Mouse (Mus musculus): ENCODE results near the gene Kcnk6. TPM values are rescaled to one million over a fixed set of nuclear protein-coding genes. Genes with fewer than 3 reads are reported as not detected.

Kcnk6 gene
- total and polyA plus RNA-seq, 3 experiments, result 1.4 to 5.2 TPM; not detected in 1

GRCm38 (mm10) chr7:29277510-29277909 lies 45.2 kb upstream of the Kcnk6 start (continued):
- TF ChIP-seq GATA1 (IDR thresholded peaks at IDR 0.05; ENCODE audit: low read depth, low read length), result no peak

- Histone ChIP-seq H3K4me3 (ENCODE audit: control insufficient read depth in 1 of 2, insufficient read depth in 1 of 2, low read depth in 2 of 2, low read length in 2 of 2) (no peak overlapping the region), H3K9me3 (replicated peaks; ENCODE audit: insufficient read depth, low read length) (no peaks in the 10 kb centered on the region), H3K9ac (ENCODE audit: control insufficient read depth, low read depth, low read length, poor library complexity, severe bottlenecking) (no peak overlapping the region), H3K79me2 (ENCODE audit: control insufficient read depth, insufficient read depth, low read length, poor library complexity) (peaks cover 10% of the 10 kb centered on the region), H3K4me1 (ENCODE audit: control insufficient read depth in 1 of 2, insufficient read depth in 2 of 2, low read length in 2 of 2) (peaks cover 8 to 11% of the 10 kb centered on the region in 2 experiments; a peak in 3 of 4 replicates), H3K27ac (ENCODE audit: control insufficient read depth, low read depth, low read length) (no peak overlapping the region), H3K36me3 (ENCODE audit: control insufficient read depth in 1 of 2, insufficient read depth in 2 of 2, low read length in 2 of 2) (peaks cover 0 to 5% of the 10 kb centered on the region in 2 experiments; a peak in 2 of 4 replicates), H3K27me3 (ENCODE audit: control insufficient read depth in 1 of 2, insufficient read depth in 2 of 2, low read length in 2 of 2) (no peaks in the 10 kb centered on the region)
- TF ChIP-seq KAT2A (conservative IDR thresholded peaks at IDR 0.05; ENCODE audit: low read depth, low read length) (no peak), ETS1 (IDR thresholded peaks at IDR 0.05; ENCODE audit: low read depth, low read length) (no peak)
- no peak for DNase-seq (ENCODE audit: low read depth, low spot score)
Measured at GRCm38 (mm10) chr7:29276715-29277114, 44.4 kb upstream of the Kcnk6 start.

GRCm38 (mm10) chr7:29271687-29272465 lies 39.6 kb upstream of the Kcnk6 start:
- Histone ChIP-seq H3K27me3 (ENCODE audit: control insufficient read depth in 1 of 2, insufficient read depth in 2 of 2, low read length in 2 of 2) (no peaks in the 10 kb centered on the region), H3K27ac (ENCODE audit: control insufficient read depth, low read depth, low read length) (no peak overlapping the region), H3K4me3 (ENCODE audit: control insufficient read depth in 1 of 2, insufficient read depth in 1 of 2, low read depth in 2 of 2, low read length in 2 of 2) (no peak overlapping the region), H3K9me3 (replicated peaks; ENCODE audit: insufficient read depth, low read length) (no peaks in the 10 kb centered on the region), H3K36me3 (ENCODE audit: control insufficient read depth in 1 of 2, insufficient read depth in 2 of 2, low read length in 2 of 2) (peaks cover 0 to 2% of the 10 kb centered on the region in 2 experiments; a peak in 1 of 4 replicates), H3K9ac (ENCODE audit: control insufficient read depth, low read depth, low read length, poor library complexity, severe bottlenecking) (no peak overlapping the region), H3K4me1 (ENCODE audit: control insufficient read depth in 1 of 2, insufficient read depth in 2 of 2, low read length in 2 of 2) (no peaks in the 10 kb centered on the region), H3K79me2 (ENCODE audit: control insufficient read depth, insufficient read depth, low read length, poor library complexity) (peaks cover 2% of the 10 kb centered on the region; the same call in 1 of the 2 replicates)
- 0 out of 2 replicates have a peak, but pooled peaks have one; percentile 25 for TF ChIP-seq TCF12 (IDR thresholded peaks at IDR 0.05; ENCODE audit: low read depth, low read length)
- no peak for TF ChIP-seq NRF1 (IDR thresholded peaks at IDR 0.05; ENCODE audit: insufficient read depth, low read depth, low read length, poor library complexity, severe bottlenecking)
- no peak for TF ChIP-seq MYC (IDR thresholded peaks at IDR 0.05; ENCODE audit: low read depth, low read length)
- TF ChIP-seq ZNF384 (IDR thresholded peaks at IDR 0.05; ENCODE audit: low read depth, low read length), result no peak
- no peak for TF ChIP-seq UBTF (IDR thresholded peaks at IDR 0.05; ENCODE audit: borderline replicate concordance, insufficient read depth, low read depth, low read length)
- TF ChIP-seq POLR2AphosphoS2 (IDR thresholded peaks at IDR 0.05; ENCODE audit: low read length), result no peak
- peak; percentile 75; the same call in 1 of the 2 replicates for TF ChIP-seq RCOR1 (IDR thresholded peaks at IDR 0.05; ENCODE audit: low read depth, low read length)
- DNase-seq (ENCODE audit: low read depth, low spot score), result no peak

GRCm38 (mm10) chr7:29270445-29270844 lies 38.1 kb upstream of the Kcnk6 start:
- Histone ChIP-seq H3K79me2 (ENCODE audit: control insufficient read depth, insufficient read depth, low read length, poor library complexity) (peaks cover 2% of the 10 kb centered on the region; the same call in 1 of the 2 replicates), H3K4me1 (ENCODE audit: control insufficient read depth in 1 of 2, insufficient read depth in 2 of 2, low read length in 2 of 2) (no peaks in the 10 kb centered on the region), H3K9ac (ENCODE audit: control insufficient read depth, low read depth, low read length, poor library complexity, severe bottlenecking) (no peak overlapping the region), H3K4me3 (ENCODE audit: control insufficient read depth in 1 of 2, insufficient read depth in 1 of 2, low read depth in 2 of 2, low read length in 2 of 2) (no peak overlapping the region), H3K9me3 (replicated peaks; ENCODE audit: insufficient read depth, low read length) (no peaks in the 10 kb centered on the region), H3K36me3 (ENCODE audit: control insufficient read depth in 1 of 2, insufficient read depth in 2 of 2, low read length in 2 of 2) (peaks cover 0 to 2% of the 10 kb centered on the region in 2 experiments; a peak in 1 of 4 replicates), H3K27me3 (ENCODE audit: control insufficient read depth in 1 of 2, insufficient read depth in 2 of 2, low read length in 2 of 2) (no peaks in the 10 kb centered on the region), H3K27ac (ENCODE audit: control insufficient read depth, low read depth, low read length) (no peak overlapping the region)
- no peak for DNase-seq (ENCODE audit: low read depth, low spot score)
- TF ChIP-seq ZNF384 (IDR thresholded peaks at IDR 0.05; ENCODE audit: low read depth, low read length), result no peak
- no peak for TF ChIP-seq SIN3A (IDR thresholded peaks at IDR 0.05; ENCODE audit: low read length)
